8 mouse cellular contexts compared by ENCODE assay signal in genomic region chr6:118455042-118455631, GRCm38 (mm10). TPM values are rescaled to one million over a fixed set of nuclear protein-coding genes. Genes with fewer than 3 reads are reported as not detected.
DNase-seq lines count a peak whose midpoint lies in the region; ATAC-seq and TF ChIP-seq lines count a peak whose summit lies in the region.

TSS of gene Zfp248 (minus strand) at chr6:118455528.

- no peaks in the 10 kb centered on the region for H3K9me3 ChIP-seq in forebrain, postnatal 0 days (ENCODE audit: low read length)
- H3K9me3 ChIP-seq in lung, embryonic 14.5 days (ENCODE audit: low read depth, low read length), result no peaks in the 10 kb centered on the region

- DNase-seq in MEL-GATA-1-ER (ENCODE audit: extremely low read depth, low read depth), result peak; percentile 55
- peak; percentile 96 to 97 for DNase-seq in cerebellum, adult 2 months
- DNase-seq in forebrain, postnatal 0 days, result peak; percentile 96
- peak; percentile 90 for DNase-seq in heart, postnatal 4 days
- DNase-seq in layer of hippocampus, adult 8-10 months (ENCODE audit: low spot score in 2 of 2), result peak; percentile 92 to 93
- DNase-seq in lung, embryonic 14.5 days, result peak; percentile 93
- DNase-seq in testis, postnatal 14 days (ENCODE audit: low spot score), result peak; percentile 90

- peak within 1 kb of the TSS; percentile 83 for H3K4me3 ChIP-seq in cerebellum, adult 2 months (replicated peaks; ENCODE audit: insufficient read depth, low read depth, low read length)
- H3K4me3 ChIP-seq in forebrain, postnatal 0 days (ENCODE audit: low read depth, low read length), result peak within 1 kb of the TSS; percentile 59
- peak within 1 kb of the TSS; percentile 75 for H3K4me3 ChIP-seq in lung, embryonic 14.5 days (ENCODE audit: low read depth, low read length)

- peaks cover 2% of the 10 kb centered on the region; the same call in 1 of the 2 replicates for H3K4me1 ChIP-seq in cerebellum, adult 2 months (ENCODE audit: control insufficient read depth, insufficient read depth, low read length)
- peaks cover 8% of the 10 kb centered on the region; the same call in 1 of the 2 replicates for H3K4me1 ChIP-seq in forebrain, postnatal 0 days (ENCODE audit: insufficient read depth)
- H3K4me1 ChIP-seq in lung, embryonic 14.5 days (ENCODE audit: insufficient read depth), result no peaks in the 10 kb centered on the region; the same call in 1 of the 2 replicates

- H3K9ac ChIP-seq in forebrain, postnatal 0 days, result peak within 1 kb of the TSS; percentile 94
- H3K9ac ChIP-seq in lung, embryonic 14.5 days, result peak within 1 kb of the TSS; percentile 83

- no peaks in the 10 kb centered on the region for H3K27me3 ChIP-seq in cerebellum, adult 2 months (ENCODE audit: control insufficient read depth, insufficient read depth, low read length)
- H3K27me3 ChIP-seq in forebrain, postnatal 0 days (ENCODE audit: insufficient read depth, low read length), result no peaks in the 10 kb centered on the region
- no peaks in the 10 kb centered on the region for H3K27me3 ChIP-seq in lung, embryonic 14.5 days (ENCODE audit: insufficient read depth, low read length)

- peak; percentile 96 for TF ChIP-seq POLR2A in cerebellum, adult 2 months (IDR thresholded peaks at IDR 0.05; ENCODE audit: borderline replicate concordance, insufficient read depth, low read length)

- H3K4me2 ChIP-seq in forebrain, postnatal 0 days (ENCODE audit: low read depth), result peak within 1 kb of the TSS; percentile 73
- peak within 1 kb of the TSS; percentile 67 for H3K4me2 ChIP-seq in lung, embryonic 14.5 days

- H3K36me3 ChIP-seq in forebrain, postnatal 0 days (ENCODE audit: insufficient read depth), result no peaks in the 10 kb centered on the region
- peaks cover 12% of the 10 kb centered on the region; the same call in 1 of the 2 replicates for H3K36me3 ChIP-seq in lung, embryonic 14.5 days (ENCODE audit: insufficient read depth)

- peak within 1 kb of the TSS; percentile 97 for H3K27ac ChIP-seq in cerebellum, adult 2 months (ENCODE audit: insufficient read depth, low read length)
- H3K27ac ChIP-seq in forebrain, postnatal 0 days (ENCODE audit: low read depth, low read length), result peak within 1 kb of the TSS; percentile 98
- peak within 1 kb of the TSS; percentile 92 for H3K27ac ChIP-seq in lung, embryonic 14.5 days (ENCODE audit: low read depth)

- peak; percentile 100 for ATAC-seq in forebrain, postnatal 0 days
- ATAC-seq in lung, embryonic 14.5 days (ENCODE audit: insufficient read depth), result peak; percentile 95
- ATAC-seq in neutrophil, adult 5-6 weeks (ENCODE audit: extremely low read depth, insufficient number of reproducible peaks, low FRiP score, poor library complexity, severe bottlenecking), result peak; percentile 87

- under 1% methylated on average over 43 of the region's 43 CpGs for WGBS in cerebellum, adult 2 months
- under 1% methylated on average over 43 of the region's 43 CpGs for WGBS in forebrain, postnatal 0 days
- under 1% methylated on average over 43 of the region's 43 CpGs for WGBS in lung, embryonic 14.5 days

- peak; percentile 40; the same call in 1 of the 2 replicates for TF ChIP-seq CTCF in cerebellum, adult 2 months (IDR thresholded peaks at IDR 0.05; ENCODE audit: borderline replicate concordance, insufficient read depth, low read depth, low read length)
- peak; percentile 85 for TF ChIP-seq CTCF in forebrain, postnatal 0 days (IDR thresholded peaks at IDR 0.05; ENCODE audit: low read depth)
- TF ChIP-seq CTCF in lung, embryonic 14.5 days (IDR thresholded peaks at IDR 0.05; ENCODE audit: low read depth), result peak; percentile 79

RNA-seq across cellular contexts. Expression of gene Zfp248, which starts in this region (rescaled TPM):
- polyA plus RNA-seq in cerebellum, adult 2 months (2012; rRNA removed), result 9.0 and 9.3 TPM in 2 replicates
- total RNA-seq in forebrain, postnatal 0 days (2014; rRNA removed), result 9.6 and 12.3 TPM in 2 replicates
- polyA plus RNA-seq in forebrain, postnatal 0 days (2015; fragmentation: Nextera tagmentation; extraction: Ambion mirVana), result 5.2 and 7.8 TPM in 2 replicates
- total RNA-seq in heart, postnatal 4 days (2021), result 1 to 10 TPM; 3.7 TPM
- 10 to 100 TPM; 13.6 to 18.6 (median 16.2) TPM for total RNA-seq in layer of hippocampus, adult 8-10 months (2022)
- polyA plus RNA-seq in lung, embryonic 14.5 days (2014; fragmentation: Nextera tagmentation; extraction: Ambion mirVana), result 8.2 and 8.3 TPM in 2 replicates
- 0.25 and 2.9 TPM in 2 replicates for total RNA-seq in neutrophil, adult 5-6 weeks (2017)

Comparison
In these comparisons a context has a peak if more than half of its experiments do, and no peak if none do; other contexts are left out.
1. Peak in every context shown above with its lines: DNase-seq, ATAC-seq, H3K4me3 ChIP-seq and H3K27ac ChIP-seq.